Mouse (Mus musculus): ENCODE results near the gene Tmem59. TPM values are rescaled to one million over a fixed set of nuclear protein-coding genes. Genes with fewer than 3 reads are reported as not detected.

The Tmem59 gene
- polyA plus RNA-seq, 1 experiment from 2014 or later: 473 TPM

- TF ChIP-seq CTCF (IDR thresholded peaks at IDR 0.05; ENCODE audit: low read depth): no peak
- no peak for TF ChIP-seq EP300 (optimal IDR thresholded peaks at IDR 0.05)
These were observed 67.8 kb downstream of the Tmem59 start for GRCm38 (mm10) chr4:107246040-107246439.

GRCm38 (mm10) chr4:107247110-107247509 is 68.9 kb downstream of the Tmem59 start:
- H3K4me3 ChIP-seq (ENCODE audit: low read depth, low read length): no peak overlapping the region
- H3K36me3 ChIP-seq (ENCODE audit: control insufficient read depth, insufficient read depth, low read length): 0 out of 2 replicates have a peak, but pooled peaks cover 2% of the 10 kb centered on the region
- 74% methylated on average over 9 of the region's 9 CpGs for WGBS
- H3K27ac ChIP-seq (replicated peaks): 0 out of 2 replicates have a peak overlapping the region, but pooled peaks have one; percentile 19
- H3K9me3 ChIP-seq (ENCODE audit: control insufficient read depth, low read length): no peaks in the 10 kb centered on the region
- ATAC-seq (ENCODE audit: low FRiP score, low TSS enrichment) (no peak), DNase-seq (ENCODE audit: low spot score) (no peak)
- TF ChIP-seq EP300 (optimal IDR thresholded peaks at IDR 0.05) (no peak), CTCF (IDR thresholded peaks at IDR 0.05; ENCODE audit: low read depth) (no peak)
- 0 out of 2 replicates have a peak, but pooled peaks cover 2% of the 10 kb centered on the region for H3K4me1 ChIP-seq (replicated peaks; ENCODE audit: control insufficient read depth, insufficient read depth)
- H3K4me2 ChIP-seq (replicated peaks; ENCODE audit: low read depth): no peak overlapping the region
- H3K27me3 ChIP-seq (ENCODE audit: control insufficient read depth, insufficient read depth, low read length): no peaks in the 10 kb centered on the region
- H3K9ac ChIP-seq (ENCODE audit: low read length): no peak overlapping the region

More at GRCm38 (mm10) chr4:107246040-107246439, 67.8 kb downstream of the Tmem59 start:
- Histone ChIP-seq H3K9me3 (ENCODE audit: control insufficient read depth, low read length) (no peaks in the 10 kb centered on the region), H3K27ac (replicated peaks) (no peak overlapping the region), H3K4me3 (ENCODE audit: low read depth, low read length) (no peak overlapping the region), H3K9ac (ENCODE audit: low read length) (no peak overlapping the region), H3K27me3 (ENCODE audit: control insufficient read depth, insufficient read depth, low read length) (no peaks in the 10 kb centered on the region), H3K4me2 (replicated peaks; ENCODE audit: low read depth) (no peak overlapping the region), H3K4me1 (replicated peaks; ENCODE audit: control insufficient read depth, insufficient read depth) (0 out of 2 replicates have a peak, but pooled peaks cover 2% of the 10 kb centered on the region), H3K36me3 (ENCODE audit: control insufficient read depth, insufficient read depth, low read length) (0 out of 2 replicates have a peak, but pooled peaks cover 2% of the 10 kb centered on the region)
- 58% methylated on average over 1 of the region's 1 CpGs for WGBS
- DNase-seq (ENCODE audit: low spot score) (no peak), ATAC-seq (ENCODE audit: low FRiP score, low TSS enrichment) (no peak)

- Histone ChIP-seq H3K9ac (ENCODE audit: low read length) (no peak overlapping the region), H3K36me3 (ENCODE audit: control insufficient read depth, insufficient read depth, low read length) (no peaks in the 10 kb centered on the region), H3K4me3 (ENCODE audit: low read depth, low read length) (no peak overlapping the region), H3K4me1 (replicated peaks; ENCODE audit: control insufficient read depth, insufficient read depth) (0 out of 2 replicates have a peak, but pooled peaks cover 2% of the 10 kb centered on the region), H3K9me3 (ENCODE audit: control insufficient read depth, low read length) (no peaks in the 10 kb centered on the region), H3K4me2 (replicated peaks; ENCODE audit: low read depth) (no peak overlapping the region), H3K27me3 (ENCODE audit: control insufficient read depth, insufficient read depth, low read length) (no peaks in the 10 kb centered on the region), H3K27ac (replicated peaks) (no peak overlapping the region)
- no peak for ATAC-seq (ENCODE audit: low FRiP score, low TSS enrichment)
- no peak for DNase-seq (ENCODE audit: low spot score)
- WGBS: 50% methylated on average over 3 of the region's 3 CpGs
- TF ChIP-seq CTCF (IDR thresholded peaks at IDR 0.05; ENCODE audit: low read depth): no peak
- no peak for TF ChIP-seq EP300 (optimal IDR thresholded peaks at IDR 0.05)
These were observed 69.9 kb downstream of the Tmem59 start for GRCm38 (mm10) chr4:107248061-107248460.

GRCm38 (mm10) chr4:107249471-107249870 is 71.3 kb downstream of the Tmem59 start:
- DNase-seq (ENCODE audit: low spot score): no peak
- Histone ChIP-seq H3K36me3 (ENCODE audit: control insufficient read depth, insufficient read depth, low read length) (no peaks in the 10 kb centered on the region), H3K27me3 (ENCODE audit: control insufficient read depth, insufficient read depth, low read length) (no peaks in the 10 kb centered on the region), H3K27ac (replicated peaks) (no peak overlapping the region), H3K4me3 (ENCODE audit: low read depth, low read length) (no peak overlapping the region), H3K9me3 (ENCODE audit: control insufficient read depth, low read length) (no peaks in the 10 kb centered on the region), H3K4me1 (replicated peaks; ENCODE audit: control insufficient read depth, insufficient read depth) (0 out of 2 replicates have a peak, but pooled peaks cover 2% of the 10 kb centered on the region), H3K4me2 (replicated peaks; ENCODE audit: low read depth) (no peak overlapping the region), H3K9ac (ENCODE audit: low read length) (no peak overlapping the region)
- ATAC-seq (ENCODE audit: low FRiP score, low TSS enrichment): no peak
- 66% methylated on average over 2 of the region's 2 CpGs for WGBS
- TF ChIP-seq CTCF (IDR thresholded peaks at IDR 0.05; ENCODE audit: low read depth): no peak

- no peak for ATAC-seq (ENCODE audit: low FRiP score, low TSS enrichment)
These were observed 72.3 kb downstream of the Tmem59 start for GRCm38 (mm10) chr4:107250494-107250893.

More at GRCm38 (mm10) chr4:107250494-107250893, 72.3 kb downstream of the Tmem59 start:
- Histone ChIP-seq H3K4me1 (replicated peaks; ENCODE audit: control insufficient read depth, insufficient read depth) (0 out of 2 replicates have a peak, but pooled peaks cover 2% of the 10 kb centered on the region), H3K27ac (replicated peaks) (no peak overlapping the region), H3K36me3 (ENCODE audit: control insufficient read depth, insufficient read depth, low read length) (no peaks in the 10 kb centered on the region), H3K9ac (ENCODE audit: low read length) (no peak overlapping the region), H3K4me2 (replicated peaks; ENCODE audit: low read depth) (no peak overlapping the region), H3K4me3 (ENCODE audit: low read depth, low read length) (no peak overlapping the region), H3K27me3 (ENCODE audit: control insufficient read depth, insufficient read depth, low read length) (no peaks in the 10 kb centered on the region), H3K9me3 (ENCODE audit: control insufficient read depth, low read length) (no peaks in the 10 kb centered on the region)
- TF ChIP-seq CTCF (IDR thresholded peaks at IDR 0.05; ENCODE audit: low read depth) (peak; percentile 90), EP300 (optimal IDR thresholded peaks at IDR 0.05) (no peak)
- WGBS: 15% methylated on average over 4 of the region's 4 CpGs
- peak; percentile 27 for DNase-seq (ENCODE audit: low spot score)

Other genes starting within 250 kb of the Tmem59 start
- 52.6 and 54.6 TPM in 2 replicates for gene Mrpl37, start 111.5 kb upstream of the Tmem59 start, polyA plus RNA-seq (2015; fragmentation: Nextera tagmentation; extraction: Ambion mirVana)
- 5.6 and 6.2 TPM in 2 replicates for gene Cyb5rl, start 111.4 kb upstream of the Tmem59 start, polyA plus RNA-seq (2015; fragmentation: Nextera tagmentation; extraction: Ambion mirVana)
- gene Cdcp2, start 81.5 kb upstream of the Tmem59 start, polyA plus RNA-seq (2015; fragmentation: Nextera tagmentation; extraction: Ambion mirVana): not detected in 2 replicates
- gene Tceanc2, start 717 bp downstream of the Tmem59 start, polyA plus RNA-seq (2015; fragmentation: Nextera tagmentation; extraction: Ambion mirVana): 17.5 and 21.2 TPM in 2 replicates
- gene Ldlrad1, start 30.8 kb downstream of the Tmem59 start, polyA plus RNA-seq (2015; fragmentation: Nextera tagmentation; extraction: Ambion mirVana): 0.08 TPM in 2 replicates
- 28.1 and 29.3 TPM in 2 replicates for gene Lrrc42, start 75.1 kb downstream of the Tmem59 start, polyA plus RNA-seq (2015; fragmentation: Nextera tagmentation; extraction: Ambion mirVana)
- gene Hspb11, start 75.2 kb downstream of the Tmem59 start, polyA plus RNA-seq (2015; fragmentation: Nextera tagmentation; extraction: Ambion mirVana): 32.7 and 33.0 TPM in 2 replicates
- 0.87 and 0.93 TPM in 2 replicates for gene Dio1, start 128.8 kb downstream of the Tmem59 start, polyA plus RNA-seq (2015; fragmentation: Nextera tagmentation; extraction: Ambion mirVana)
- 67.9 and 68.8 TPM in 2 replicates for gene Yipf1, start 136.0 kb downstream of the Tmem59 start, polyA plus RNA-seq (2015; fragmentation: Nextera tagmentation; extraction: Ambion mirVana)
- 7.1 and 7.6 TPM in 2 replicates for gene Ndc1, start 189.4 kb downstream of the Tmem59 start, polyA plus RNA-seq (2015; fragmentation: Nextera tagmentation; extraction: Ambion mirVana)